Mouse (Mus musculus) stomach, embryonic 14.5 days (tissue): ENCODE data around the gene Washc1. TPM values are rescaled to one million over a fixed set of nuclear protein-coding genes. Genes with fewer than 3 reads are reported as not detected.
"Not testable (repeated sequence)": the region's sequence is repeated elsewhere in the genome, so short reads cannot be mapped to it uniquely, and the experiment has no call there.

Source experiments
- ATAC-seq: fragments of 200-750 bp; cut with Nextera tagmentation; 2 replicates; pipeline ENCODE4 v1.8.0; 2017; ENCODE audit warnings: low read depth, moderate TSS enrichment; ENCODE audit not compliant: insufficient number of reproducible peaks, insufficient read depth, low FRiP score
- H3K27ac ChIP-seq: fragments of 300-500 bp; sonication (generic); 2 replicates; pipeline ENCODE4 v1.5.1; 2014; ENCODE audit warnings: mild to moderate bottlenecking, low read length, moderate library complexity, mixed read lengths
- H3K27me3 ChIP-seq: fragments of 300-500 bp; sonication (generic); 2 replicates; pipeline ENCODE4 v1.6.1; 2014; ENCODE audit warnings: low read length, control low read depth, mixed read lengths; ENCODE audit not compliant: control insufficient read depth, insufficient read depth
- H3K36me3 ChIP-seq: fragments of 300-500 bp; sonication (generic); 2 replicates; pipeline ENCODE4 v1.6.1; 2014; ENCODE audit warnings: mild to moderate bottlenecking, control low read depth, low read length, moderate library complexity, mixed read lengths; ENCODE audit not compliant: control insufficient read depth, insufficient read depth
- H3K4me1 ChIP-seq: fragments of 300-500 bp; sonication (generic); 2 replicates; pipeline ENCODE4 v1.6.1; 2014; ENCODE audit warnings: low read length, control low read depth, mixed read lengths; ENCODE audit not compliant: control insufficient read depth, insufficient read depth
- H3K4me2 ChIP-seq: fragments of 300-500 bp; sonication (generic); replicated peaks from 2 replicates; pipeline ENCODE4 v1.6.1; 2014; ENCODE audit warnings: low read depth, low read length, control low read depth
- H3K4me3 ChIP-seq: fragments of 300-500 bp; sonication (generic); 2 replicates; pipeline ENCODE4 v1.5.1; 2014; ENCODE audit warnings: low read depth, low read length, control low read depth
- H3K9ac ChIP-seq: fragments of 300-500 bp; sonication (generic); replicated peaks from 2 replicates; pipeline ENCODE4 v1.6.1; 2014; ENCODE audit warnings: low read depth, mild to moderate bottlenecking, control low read depth, low read length, moderate library complexity, mixed read lengths
- H3K9me3 ChIP-seq: fragments of 300-500 bp; sonication (generic); 2 replicates; pipeline ENCODE4 v1.6.1; 2016; ENCODE audit warnings: low read depth, low read length, control low read depth; ENCODE audit not compliant: control insufficient read depth
- WGBS: fragments of 180-500 bp; shearing (Covaris S2); extraction: QIAGEN DNeasy Blood & Tissue Kit; methylation state at CpG from one replicate; pipeline ENCODE4 v1.1.7; 2014; 5-methylcytosine and 5-hydroxymethylcytosine counted together
- polyA plus RNA-seq: library from polyadenylated mRNA; unstranded; fragments of >200 nt; fragmentation: Nextera tagmentation; extraction: Ambion mirVana; gene quantifications from 2 replicates; pipeline ENCODE4 v1.2.1, GENCODE M21; 2014

Gene Washc1
- polyA plus RNA-seq, 1 experiment from 2014 or later: 38.0 TPM

DNA sequence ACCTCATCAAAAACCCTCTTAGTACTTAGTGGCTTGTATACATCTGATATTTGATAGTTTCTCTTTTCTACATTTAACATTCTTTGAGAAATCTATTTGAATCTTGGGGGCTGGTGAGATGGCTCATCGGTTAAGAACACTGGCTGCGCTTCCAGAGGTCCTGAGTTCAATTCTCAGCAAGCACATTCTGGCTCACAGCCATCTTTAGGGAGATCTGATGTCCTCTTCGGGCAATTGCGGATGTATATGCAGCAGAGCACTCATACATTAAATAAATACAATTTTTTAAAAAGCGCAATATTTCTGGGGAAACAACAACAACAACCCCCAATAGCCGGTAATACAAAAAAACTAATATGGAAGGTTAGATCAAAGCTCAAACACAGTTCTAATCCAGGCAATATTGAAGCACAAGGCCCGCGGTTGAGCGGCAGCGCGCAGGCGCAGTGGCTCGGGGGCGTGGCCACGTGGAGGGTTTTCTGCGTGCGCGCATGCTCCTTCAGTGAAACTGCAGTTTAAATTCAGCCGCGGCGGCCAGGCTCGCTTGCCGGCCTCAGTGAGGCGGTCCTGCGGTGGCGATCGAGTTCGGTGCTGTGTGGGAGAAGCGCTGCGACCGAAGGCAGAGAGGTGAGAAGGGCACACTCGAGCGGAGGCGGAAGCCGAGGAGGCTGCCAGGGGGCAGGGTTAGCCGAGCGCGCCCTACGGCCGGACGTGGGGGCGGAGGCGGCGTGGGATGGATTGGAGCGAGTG is 11.9 kb downstream of the Washc1 start, which contains the start of gene Ddx11:
Ddx11 (plus strand) TSS at position 455 of the 750 bp plus-strand sequence.
- H3K36me3 ChIP-seq: peaks cover 29% of the 10 kb centered on the region
- peak within 1 kb of the TSS; percentile 76 for H3K4me2 ChIP-seq
- peak within 1 kb of the TSS; percentile 51 for H3K4me3 ChIP-seq
- peak within 1 kb of the TSS; percentile 87 for H3K27ac ChIP-seq
- 5% methylated on average over 45 of the region's 45 CpGs for WGBS
- H3K4me1 ChIP-seq: peaks cover 9% of the 10 kb centered on the region; the same call in 1 of the 2 replicates
- peak; percentile 80 for ATAC-seq
- no peaks in the 10 kb centered on the region for H3K27me3 ChIP-seq
- peak within 1 kb of the TSS; percentile 49 for H3K9ac ChIP-seq
- H3K9me3 ChIP-seq: no peaks in the 10 kb centered on the region

DNA sequence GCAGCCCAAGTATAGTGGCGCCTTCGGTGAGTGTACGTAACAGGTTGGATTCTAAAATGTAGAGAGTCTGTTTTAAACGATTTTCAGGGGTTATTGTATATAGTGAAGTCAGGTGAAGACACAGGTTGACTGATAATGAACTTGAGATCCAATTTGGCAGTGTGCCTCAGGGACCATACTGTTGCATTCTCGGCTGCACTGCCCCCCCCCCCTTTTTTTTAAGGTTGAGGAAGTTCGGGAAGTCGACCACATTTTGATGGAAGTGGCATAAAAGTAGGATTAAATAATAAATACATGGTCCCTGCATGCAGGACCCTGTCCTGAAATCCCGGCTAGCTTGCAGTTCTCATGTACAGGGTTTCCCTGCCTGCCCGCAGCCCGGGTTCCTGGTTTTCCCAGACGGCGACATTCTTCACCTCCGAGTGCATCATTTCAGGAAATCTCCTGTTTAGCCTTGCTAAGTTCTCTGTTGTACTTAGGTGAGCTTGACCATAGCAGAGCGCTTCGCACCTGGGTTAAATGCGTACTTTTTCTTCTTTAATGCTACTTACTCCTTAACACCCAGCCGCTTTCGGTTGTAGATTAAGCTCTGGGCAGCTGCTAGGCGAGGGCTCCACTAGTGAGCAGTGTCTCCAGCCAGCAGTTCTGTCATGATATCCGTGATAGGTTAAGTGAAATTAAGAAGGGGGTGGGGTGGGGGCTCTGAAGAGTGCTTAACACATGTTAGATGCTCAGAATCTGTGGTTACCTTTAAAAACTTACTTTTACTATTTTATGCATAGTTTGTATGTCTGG is 12.7 kb downstream of the Washc1 start:
- Histone ChIP-seq H3K27me3 (no peaks in the 10 kb centered on the region), H3K27ac (peak overlapping the region; percentile 87), H3K4me1 (peaks cover 9% of the 10 kb centered on the region; the same call in 1 of the 2 replicates), H3K9ac (peak overlapping the region; percentile 49), H3K4me3 (peak overlapping the region; percentile 51), H3K36me3 (peaks cover 22% of the 10 kb centered on the region), H3K9me3 (no peaks in the 10 kb centered on the region), H3K4me2 (peak overlapping the region; percentile 76)
- WGBS: under 1% methylated on average over 20 of the region's 20 CpGs
- ATAC-seq: no peak

DNA sequence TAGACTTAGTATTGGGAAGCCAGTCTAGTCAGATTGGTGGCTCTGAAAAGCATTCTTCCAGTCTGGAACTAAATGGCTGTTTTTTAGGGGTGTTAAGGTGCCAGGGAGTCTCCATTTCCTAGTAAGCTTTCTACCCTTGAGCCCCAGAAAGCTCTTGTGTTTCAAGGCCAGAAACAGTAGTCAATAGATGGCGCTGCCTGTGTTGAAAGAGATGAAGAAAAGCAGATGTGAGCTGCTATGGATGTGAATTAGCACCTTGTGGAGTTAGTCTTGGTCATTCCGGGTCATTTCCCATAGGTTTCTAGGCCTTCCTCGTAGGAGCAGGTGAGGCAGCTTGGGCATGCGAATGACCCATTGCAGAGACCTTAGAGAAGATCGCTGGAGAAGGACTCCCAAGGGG is 13.9 kb downstream of the Washc1 start:
- Histone ChIP-seq H3K4me2 (no peak overlapping the region), H3K27ac (no peak overlapping the region), H3K4me1 (peaks cover 9% of the 10 kb centered on the region; the same call in 1 of the 2 replicates), H3K27me3 (no peaks in the 10 kb centered on the region), H3K9ac (no peak overlapping the region), H3K9me3 (no peaks in the 10 kb centered on the region), H3K36me3 (peaks cover 18% of the 10 kb centered on the region), H3K4me3 (no peak overlapping the region)
- ATAC-seq: no peak
- WGBS: 73% methylated on average over 5 of the region's 5 CpGs

DNA sequence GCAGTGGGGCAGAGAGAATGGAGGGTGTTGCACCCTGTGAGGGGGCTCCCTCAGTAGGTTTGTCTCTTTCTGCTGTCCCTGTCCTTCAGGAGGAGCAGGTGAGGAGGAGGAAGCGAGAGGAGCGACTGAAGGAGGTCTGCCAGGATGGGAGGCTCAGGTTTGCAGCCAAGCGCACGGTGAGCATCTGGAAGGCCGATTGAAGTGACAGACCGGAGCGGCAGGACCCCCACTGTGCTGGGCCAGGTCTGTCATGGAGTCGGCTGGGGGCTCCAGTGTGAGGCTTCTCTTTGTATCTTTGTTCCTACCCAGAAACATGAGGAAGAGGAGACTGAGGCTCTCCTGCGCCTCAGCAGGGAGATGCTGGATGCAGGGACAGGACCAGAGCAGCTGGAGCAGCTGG is 19.0 kb downstream of the Washc1 start:
- no peak overlapping the region for H3K9ac ChIP-seq
- H3K4me1 ChIP-seq: 0 out of 2 replicates have a peak, but pooled peaks cover under 1% of the 10 kb centered on the region
- peaks cover 54% of the 10 kb centered on the region for H3K36me3 ChIP-seq
- H3K4me3 ChIP-seq: no peak overlapping the region
- no peak overlapping the region for H3K27ac ChIP-seq
- H3K4me2 ChIP-seq: no peak overlapping the region
- WGBS: 96% methylated on average over 9 of the region's 9 CpGs
- no peaks in the 10 kb centered on the region for H3K27me3 ChIP-seq
- no peak for ATAC-seq
- H3K9me3 ChIP-seq: no peaks in the 10 kb centered on the region

DNA sequence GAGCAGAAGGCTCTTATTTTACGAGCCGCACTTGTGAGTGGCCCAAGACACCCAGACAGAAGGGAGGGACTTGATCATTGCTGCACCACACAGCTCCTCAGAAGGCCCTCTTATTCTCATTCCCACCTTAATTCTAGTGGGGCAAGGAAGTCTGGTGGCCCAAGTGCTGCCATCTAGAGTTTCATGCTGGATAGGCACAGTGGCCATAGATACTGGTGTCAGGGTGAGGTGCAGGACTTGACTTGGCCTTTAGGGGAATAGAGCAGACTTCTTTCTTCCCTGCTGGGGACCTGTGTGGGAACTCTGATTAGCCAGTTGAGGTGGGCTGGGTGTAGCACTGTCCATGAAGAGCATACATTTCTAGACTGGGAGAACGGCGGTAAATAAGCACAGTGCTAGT is 19.9 kb downstream of the Washc1 start:
- Histone ChIP-seq H3K36me3 (peaks cover 61% of the 10 kb centered on the region), H3K9me3 (no peaks in the 10 kb centered on the region), H3K27me3 (no peaks in the 10 kb centered on the region), H3K27ac (no peak overlapping the region), H3K4me2 (no peak overlapping the region), H3K4me1 (no peaks in the 10 kb centered on the region), H3K9ac (no peak overlapping the region), H3K4me3 (no peak overlapping the region)
- no peak for ATAC-seq
- 95% methylated on average over 4 of the region's 4 CpGs for WGBS

DNA sequence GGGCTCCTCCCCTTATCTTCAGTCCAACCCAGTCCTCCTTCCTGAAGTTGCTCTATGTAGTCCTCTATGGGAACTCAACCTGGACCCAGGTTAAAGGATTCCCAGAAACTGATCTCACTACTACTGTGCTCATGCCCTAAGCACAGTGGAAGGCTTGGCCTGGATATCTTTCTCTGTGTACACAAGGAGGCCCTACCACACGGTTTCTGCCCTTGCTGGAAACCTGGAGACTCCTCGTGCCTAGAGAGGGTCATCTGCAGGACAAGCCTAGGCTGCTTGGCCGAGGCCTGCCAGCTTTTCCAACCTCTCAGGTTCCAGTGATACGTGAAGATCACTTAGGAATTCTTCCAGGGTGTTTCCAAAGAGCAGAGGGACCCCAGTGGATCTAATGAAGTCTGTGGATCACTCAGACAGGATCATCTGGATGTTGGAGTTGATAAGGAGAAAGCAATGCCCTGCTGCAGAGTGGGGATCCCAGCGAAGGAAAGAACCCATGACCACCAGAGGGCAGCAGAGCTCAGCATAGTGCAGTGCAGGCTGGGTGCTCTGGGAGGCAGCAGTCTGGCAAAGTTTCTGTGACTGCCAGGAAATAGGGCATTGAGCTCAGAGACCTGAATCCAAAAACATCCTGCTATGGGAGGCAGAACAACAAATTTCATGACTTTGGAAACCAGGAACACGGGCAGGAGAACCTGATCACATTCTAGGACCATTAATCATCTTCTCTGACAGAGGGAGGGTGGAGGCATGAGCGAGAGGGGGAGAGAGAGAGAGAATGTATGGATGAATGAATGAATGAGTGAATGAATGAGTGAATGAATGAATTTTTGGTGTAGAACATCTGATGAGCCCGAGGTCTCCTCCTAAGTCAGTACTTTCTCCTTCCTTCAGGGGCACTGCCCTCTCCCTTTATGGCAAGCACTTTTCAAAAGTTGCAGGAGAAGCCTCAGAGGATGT is 41.6 kb downstream of the Washc1 start:
- not testable (repeated sequence) for H3K4me2 ChIP-seq, H3K9me3 ChIP-seq, H3K4me3 ChIP-seq, H3K27me3 ChIP-seq, H3K27ac ChIP-seq, H3K9ac ChIP-seq, H3K4me1 ChIP-seq
- peaks cover 34% of the 10 kb centered on the region for H3K36me3 ChIP-seq
- 70% methylated on average over 5 of the region's 8 CpGs for WGBS
- 0 out of 2 replicates have a peak, but pooled peaks have one; percentile 40 for ATAC-seq

DNA sequence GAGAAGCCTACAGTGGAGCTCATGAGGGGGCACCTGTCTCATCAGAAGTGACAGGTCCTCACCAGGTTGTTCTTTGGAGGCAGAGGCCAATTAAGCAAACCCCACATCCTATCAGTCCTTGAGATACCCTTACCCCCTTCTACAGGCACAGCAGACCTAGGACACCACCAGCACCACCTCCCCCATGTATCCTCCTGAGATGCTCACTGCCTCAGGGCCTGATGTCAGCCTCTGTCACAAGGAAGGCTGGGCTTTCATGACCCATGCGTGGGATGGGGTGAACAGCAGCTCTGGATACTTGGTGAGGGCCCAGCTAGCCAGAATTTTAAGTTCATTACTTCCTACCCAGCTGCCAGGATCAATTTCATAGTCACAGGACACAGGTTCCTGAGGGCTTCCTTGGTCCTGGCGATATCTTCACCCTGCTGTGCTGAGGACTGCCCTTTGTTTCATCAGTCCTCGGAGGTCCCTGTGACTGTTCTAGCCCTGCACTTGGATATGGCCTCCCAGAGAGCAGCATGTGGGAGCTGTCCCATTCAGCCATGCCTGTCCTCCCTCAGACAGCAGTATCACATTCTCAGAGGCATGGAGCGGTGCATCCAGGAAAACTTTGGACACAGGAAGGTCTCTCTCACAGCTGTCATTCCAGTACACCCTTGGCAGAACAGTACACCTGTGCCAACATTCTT is 42.5 kb downstream of the Washc1 start:
- ATAC-seq, H3K27me3 ChIP-seq, H3K4me1 ChIP-seq: not testable (repeated sequence)

More for the DNA sequence above, 42.5 kb downstream of the Washc1 start:
- not testable (repeated sequence) for H3K9ac ChIP-seq, H3K4me2 ChIP-seq, H3K9me3 ChIP-seq, H3K27ac ChIP-seq, H3K4me3 ChIP-seq
- peaks cover 26% of the 10 kb centered on the region for H3K36me3 ChIP-seq
- 93% methylated on average over 4 of the region's 4 CpGs for WGBS
